Mouse (Mus musculus): ENCODE results near the gene Dad1. TPM values are rescaled to one million over a fixed set of nuclear protein-coding genes. Genes with fewer than 3 reads are reported as not detected.

The Dad1 gene
- polyA plus RNA-seq, 1 experiment from 2014 or later = 338 TPM

GRCm38 (mm10) chr14:54218721-54219120 is 35.2 kb downstream of the Dad1 start:
- H3K27me3 ChIP-seq (ENCODE audit: control insufficient read depth, insufficient read depth, low read length) = no peaks in the 10 kb centered on the region

GRCm38 (mm10) chr14:54218233-54218632 is 35.7 kb downstream of the Dad1 start:
- Histone ChIP-seq H3K27me3 (ENCODE audit: control insufficient read depth, insufficient read depth, low read length) (no peaks in the 10 kb centered on the region), H3K4me3 (replicated peaks; ENCODE audit: low read depth, low read length) (no peak overlapping the region), H3K9me3 (ENCODE audit: control insufficient read depth, low read length) (no peaks in the 10 kb centered on the region), H3K27ac (replicated peaks; ENCODE audit: low read depth, low read length) (no peak overlapping the region), H3K4me2 (ENCODE audit: low read length) (no peak overlapping the region), H3K36me3 (ENCODE audit: control insufficient read depth, insufficient read depth, low read length) (no peaks in the 10 kb centered on the region), H3K4me1 (ENCODE audit: control insufficient read depth, insufficient read depth, low read length) (no peaks in the 10 kb centered on the region), H3K9ac (replicated peaks; ENCODE audit: low read length) (no peak overlapping the region)
- WGBS = 81% methylated on average over 1 of the region's 1 CpGs
- DNase-seq (no peak), ATAC-seq (ENCODE audit: low FRiP score, low TSS enrichment) (no peak)

More at GRCm38 (mm10) chr14:54218721-54219120, 35.2 kb downstream of the Dad1 start:
- H3K9me3 ChIP-seq (ENCODE audit: control insufficient read depth, low read length) = no peaks in the 10 kb centered on the region
- 77% methylated on average over 9 of the region's 9 CpGs for WGBS
- DNase-seq = no peak
- H3K27ac ChIP-seq (replicated peaks; ENCODE audit: low read depth, low read length) = no peak overlapping the region
- no peaks in the 10 kb centered on the region for H3K4me1 ChIP-seq (ENCODE audit: control insufficient read depth, insufficient read depth, low read length)
- no peak overlapping the region for H3K4me2 ChIP-seq (ENCODE audit: low read length)
- ATAC-seq (ENCODE audit: low FRiP score, low TSS enrichment) = no peak
- no peak overlapping the region for H3K9ac ChIP-seq (replicated peaks; ENCODE audit: low read length)
- H3K4me3 ChIP-seq (replicated peaks; ENCODE audit: low read depth, low read length) = no peak overlapping the region
- H3K36me3 ChIP-seq (ENCODE audit: control insufficient read depth, insufficient read depth, low read length) = no peaks in the 10 kb centered on the region

GRCm38 (mm10) chr14:54216126-54216525 is 37.8 kb downstream of the Dad1 start:
- Histone ChIP-seq H3K4me2 (ENCODE audit: low read length) (no peak overlapping the region), H3K27ac (replicated peaks; ENCODE audit: low read depth, low read length) (no peak overlapping the region), H3K27me3 (ENCODE audit: control insufficient read depth, insufficient read depth, low read length) (no peaks in the 10 kb centered on the region), H3K4me3 (replicated peaks; ENCODE audit: low read depth, low read length) (no peak overlapping the region), H3K9me3 (ENCODE audit: control insufficient read depth, low read length) (no peaks in the 10 kb centered on the region), H3K9ac (replicated peaks; ENCODE audit: low read length) (no peak overlapping the region), H3K4me1 (ENCODE audit: control insufficient read depth, insufficient read depth, low read length) (no peaks in the 10 kb centered on the region), H3K36me3 (ENCODE audit: control insufficient read depth, insufficient read depth, low read length) (no peaks in the 10 kb centered on the region)
- ATAC-seq (ENCODE audit: low FRiP score, low TSS enrichment) (no peak), DNase-seq (no peak)
- 90% methylated on average over 7 of the region's 7 CpGs for WGBS

- Histone ChIP-seq H3K4me2 (ENCODE audit: low read length) (no peak overlapping the region), H3K9ac (replicated peaks; ENCODE audit: low read length) (no peak overlapping the region), H3K4me1 (ENCODE audit: control insufficient read depth, insufficient read depth, low read length) (no peaks in the 10 kb centered on the region), H3K36me3 (ENCODE audit: control insufficient read depth, insufficient read depth, low read length) (no peaks in the 10 kb centered on the region), H3K4me3 (replicated peaks; ENCODE audit: low read depth, low read length) (no peak overlapping the region), H3K27ac (replicated peaks; ENCODE audit: low read depth, low read length) (no peak overlapping the region), H3K27me3 (ENCODE audit: control insufficient read depth, insufficient read depth, low read length) (no peaks in the 10 kb centered on the region), H3K9me3 (ENCODE audit: control insufficient read depth, low read length) (no peaks in the 10 kb centered on the region)
- whole genome bisulfite sequencing = 79% methylated on average over 10 of the region's 10 CpGs
- ATAC-seq (ENCODE audit: low FRiP score, low TSS enrichment) (no peak), DNase-seq (no peak)
Observed at GRCm38 (mm10) chr14:54214901-54215300, 39.0 kb downstream of the Dad1 start.

- DNase-seq = no peak
- Histone ChIP-seq H3K27me3 (ENCODE audit: control insufficient read depth, insufficient read depth, low read length) (no peaks in the 10 kb centered on the region), H3K4me1 (ENCODE audit: control insufficient read depth, insufficient read depth, low read length) (no peaks in the 10 kb centered on the region), H3K4me2 (ENCODE audit: low read length) (no peak overlapping the region), H3K9me3 (ENCODE audit: control insufficient read depth, low read length) (no peaks in the 10 kb centered on the region), H3K27ac (replicated peaks; ENCODE audit: low read depth, low read length) (no peak overlapping the region), H3K9ac (replicated peaks; ENCODE audit: low read length) (no peak overlapping the region), H3K36me3 (ENCODE audit: control insufficient read depth, insufficient read depth, low read length) (no peaks in the 10 kb centered on the region), H3K4me3 (replicated peaks; ENCODE audit: low read depth, low read length) (no peak overlapping the region)
- WGBS = 26% methylated on average over 2 of the region's 2 CpGs
- ATAC-seq (ENCODE audit: low FRiP score, low TSS enrichment) = no peak
Observed at GRCm38 (mm10) chr14:54214477-54214876, 39.4 kb downstream of the Dad1 start.

GRCm38 (mm10) chr14:54213734-54214133 is 40.2 kb downstream of the Dad1 start:
- no peak overlapping the region for H3K9ac ChIP-seq (replicated peaks; ENCODE audit: low read length)
- ATAC-seq (ENCODE audit: low FRiP score, low TSS enrichment) = no peak
- no peak for DNase-seq
- no peak overlapping the region for H3K4me2 ChIP-seq (ENCODE audit: low read length)
- H3K36me3 ChIP-seq (ENCODE audit: control insufficient read depth, insufficient read depth, low read length) = no peaks in the 10 kb centered on the region
- H3K27ac ChIP-seq (replicated peaks; ENCODE audit: low read depth, low read length) = no peak overlapping the region
- H3K4me3 ChIP-seq (replicated peaks; ENCODE audit: low read depth, low read length) = no peak overlapping the region
- H3K9me3 ChIP-seq (ENCODE audit: control insufficient read depth, low read length) = no peaks in the 10 kb centered on the region
- no peaks in the 10 kb centered on the region for H3K27me3 ChIP-seq (ENCODE audit: control insufficient read depth, insufficient read depth, low read length)
- H3K4me1 ChIP-seq (ENCODE audit: control insufficient read depth, insufficient read depth, low read length) = no peaks in the 10 kb centered on the region
- 70% methylated on average over 2 of the region's 2 CpGs for WGBS

GRCm38 (mm10) chr14:54211755-54212154 is 42.1 kb downstream of the Dad1 start:
- no peak overlapping the region for H3K9ac ChIP-seq (replicated peaks; ENCODE audit: low read length)
- ATAC-seq (ENCODE audit: low FRiP score, low TSS enrichment) (no peak), DNase-seq (no peak)
- H3K4me1 ChIP-seq (ENCODE audit: control insufficient read depth, insufficient read depth, low read length) = no peaks in the 10 kb centered on the region
- H3K9me3 ChIP-seq (ENCODE audit: control insufficient read depth, low read length) = no peaks in the 10 kb centered on the region
- WGBS = 85% methylated on average over 5 of the region's 5 CpGs
- H3K4me3 ChIP-seq (replicated peaks; ENCODE audit: low read depth, low read length) = no peak overlapping the region
- no peak overlapping the region for H3K4me2 ChIP-seq (ENCODE audit: low read length)
- H3K27me3 ChIP-seq (ENCODE audit: control insufficient read depth, insufficient read depth, low read length) = no peaks in the 10 kb centered on the region
- no peaks in the 10 kb centered on the region for H3K36me3 ChIP-seq (ENCODE audit: control insufficient read depth, insufficient read depth, low read length)
- H3K27ac ChIP-seq (replicated peaks; ENCODE audit: low read depth, low read length) = no peak overlapping the region

- no peak for ATAC-seq (ENCODE audit: low FRiP score, low TSS enrichment)
Observed at GRCm38 (mm10) chr14:54211199-54211598, 42.7 kb downstream of the Dad1 start.

GRCm38 (mm10) chr14:54210401-54210800 is 43.5 kb downstream of the Dad1 start:
- whole genome bisulfite sequencing = 89% methylated on average over 2 of the region's 2 CpGs
- Histone ChIP-seq H3K4me1 (ENCODE audit: control insufficient read depth, insufficient read depth, low read length) (no peaks in the 10 kb centered on the region), H3K27ac (replicated peaks; ENCODE audit: low read depth, low read length) (no peak overlapping the region), H3K4me2 (ENCODE audit: low read length) (no peak overlapping the region), H3K9ac (replicated peaks; ENCODE audit: low read length) (no peak overlapping the region), H3K36me3 (ENCODE audit: control insufficient read depth, insufficient read depth, low read length) (no peaks in the 10 kb centered on the region), H3K27me3 (ENCODE audit: control insufficient read depth, insufficient read depth, low read length) (no peaks in the 10 kb centered on the region), H3K9me3 (ENCODE audit: control insufficient read depth, low read length) (no peaks in the 10 kb centered on the region), H3K4me3 (replicated peaks; ENCODE audit: low read depth, low read length) (no peak overlapping the region)
- ATAC-seq (ENCODE audit: low FRiP score, low TSS enrichment) (no peak), DNase-seq (no peak)

More at GRCm38 (mm10) chr14:54211199-54211598, 42.7 kb downstream of the Dad1 start:
- Histone ChIP-seq H3K4me2 (ENCODE audit: low read length) (no peak overlapping the region), H3K36me3 (ENCODE audit: control insufficient read depth, insufficient read depth, low read length) (no peaks in the 10 kb centered on the region), H3K4me3 (replicated peaks; ENCODE audit: low read depth, low read length) (no peak overlapping the region), H3K27me3 (ENCODE audit: control insufficient read depth, insufficient read depth, low read length) (no peaks in the 10 kb centered on the region), H3K4me1 (ENCODE audit: control insufficient read depth, insufficient read depth, low read length) (no peaks in the 10 kb centered on the region), H3K9ac (replicated peaks; ENCODE audit: low read length) (no peak overlapping the region), H3K27ac (replicated peaks; ENCODE audit: low read depth, low read length) (no peak overlapping the region), H3K9me3 (ENCODE audit: control insufficient read depth, low read length) (no peaks in the 10 kb centered on the region)
- DNase-seq = no peak
- 90% methylated on average over 8 of the region's 8 CpGs for WGBS

All from midbrain, embryonic 14.5 days (tissue).